Mouse (Mus musculus) hindbrain, postnatal 0 days (tissue): ENCODE measurements around the gene Trpc7. TPM values are rescaled to one million over a fixed set of nuclear protein-coding genes. Genes with fewer than 3 reads are reported as not detected.
A peak's percentile ranks its signal among the peaks of the same experiment; 100 is the strongest.

Source experiments
- ATAC-seq: fragments of 200-750 bp; cut with Nextera tagmentation; 2 replicates; pipeline ENCODE4 v1.8.0; 2017; ENCODE audit warnings: mild to moderate bottlenecking, moderate TSS enrichment, moderate library complexity
- DNase-seq: peaks from one replicate; pipeline ENCODE4 v3.0.0-alpha.2; 2015; ENCODE audit warnings: low spot score
- H3K27ac ChIP-seq: fragments of 300-500 bp; sonication (generic); 2 replicates; pipeline ENCODE4 v1.5.1; 2014; ENCODE audit warnings: mild to moderate bottlenecking
- H3K27me3 ChIP-seq: fragments of 300-500 bp; sonication (generic); 2 replicates; pipeline ENCODE4 v1.6.1; 2014; ENCODE audit warnings: low read length, mixed read lengths; ENCODE audit not compliant: insufficient read depth
- H3K36me3 ChIP-seq: fragments of 300-500 bp; sonication (generic); 2 replicates; pipeline ENCODE4 v1.6.1; 2014; ENCODE audit warnings: low read length, mixed read lengths; ENCODE audit not compliant: insufficient read depth
- H3K4me1 ChIP-seq: fragments of 300-500 bp; sonication (generic); 2 replicates; pipeline ENCODE4 v1.6.1; 2014; ENCODE audit warnings: antibody characterized with exemption, low read length, mixed read lengths; ENCODE audit not compliant: insufficient read depth
- H3K4me2 ChIP-seq: fragments of 300-500 bp; sonication (generic); 2 replicates; pipeline ENCODE4 v1.6.1; 2014; ENCODE audit warnings: low read depth, mild to moderate bottlenecking, low read length, moderate library complexity, mixed read lengths
- H3K4me3 ChIP-seq: fragments of 300-500 bp; sonication (generic); 2 replicates; pipeline ENCODE4 v1.5.1; 2014; ENCODE audit warnings: low read length
- H3K9ac ChIP-seq: fragments of 300-500 bp; sonication (generic); replicated peaks from 2 replicates; pipeline ENCODE4 v1.6.1; 2014; ENCODE audit warnings: mild to moderate bottlenecking, low read length, moderate library complexity, mixed read lengths
- H3K9me3 ChIP-seq: fragments of 300-500 bp; sonication (generic); 2 replicates; pipeline ENCODE4 v1.6.1; 2016; ENCODE audit warnings: low read length, mixed read lengths
- CTCF ChIP-seq: IDR thresholded peaks from 2 replicates; pipeline ENCODE4 v1.5.1; 2016; ENCODE audit warnings: antibody characterized with exemption, control low read depth, low read depth
- WGBS: fragments of 180-500 bp; shearing (Covaris S2); extraction: QIAGEN DNeasy Blood & Tissue Kit; methylation state at CpG from one replicate; pipeline ENCODE4 v1.1.7; 2014; 5-methylcytosine and 5-hydroxymethylcytosine counted together
- polyA plus RNA-seq: library from polyadenylated mRNA; unstranded; fragments of >200 nt; fragmentation: Nextera tagmentation; extraction: Ambion mirVana; gene quantifications from 2 replicates; pipeline ENCODE4 v1.2.1, GENCODE M21; 2015
- total RNA-seq: library from RNA; depleted of rRNA; stranded (reverse); fragments of >200 nt; gene quantifications from 2 replicates; pipeline ENCODE4 v1.2.3, GENCODE M21; 2014

Trpc7 gene
- total and polyA plus RNA-seq, 2 experiments from 2014 or later, result 3.3 to 9.6 TPM

GRCm38 (mm10) chr13:56752474-56753191 is 143.2 kb downstream of the Trpc7 start:
- peak; percentile 34 for DNase-seq
- Histone ChIP-seq H3K27ac (no peak overlapping the region), H3K36me3 (no peaks in the 10 kb centered on the region), H3K9me3 (no peaks in the 10 kb centered on the region), H3K9ac (peak overlapping the region; percentile 46), H3K4me3 (peak overlapping the region; percentile 48), H3K4me2 (peak overlapping the region; percentile 89), H3K27me3 (peaks cover 27% of the 10 kb centered on the region), H3K4me1 (peaks cover 10% of the 10 kb centered on the region; the same call in 1 of the 2 replicates)
- under 1% methylated on average over 35 of the region's 41 CpGs for WGBS
- TF ChIP-seq CTCF, result no peak
- ATAC-seq, result no peak

- ATAC-seq, result no peak
- H3K27ac ChIP-seq, result no peak overlapping the region
- no peak for TF ChIP-seq CTCF
- no peak for DNase-seq
- no peaks in the 10 kb centered on the region for H3K9me3 ChIP-seq
- no peak overlapping the region for H3K9ac ChIP-seq
- peaks cover 27% of the 10 kb centered on the region for H3K27me3 ChIP-seq
- H3K4me3 ChIP-seq, result 0 out of 2 replicates have a peak overlapping the region, but pooled peaks have one; percentile 48
- 28% methylated on average over 5 of the region's 5 CpGs for WGBS
- peaks cover 10% of the 10 kb centered on the region; the same call in 1 of the 2 replicates for H3K4me1 ChIP-seq
- H3K36me3 ChIP-seq, result no peaks in the 10 kb centered on the region
- peak overlapping the region; percentile 89; the same call in 1 of the 2 replicates for H3K4me2 ChIP-seq
These were observed 144.0 kb downstream of the Trpc7 start for GRCm38 (mm10) chr13:56751774-56752173.

- Histone ChIP-seq H3K4me3 (no peak overlapping the region), H3K9ac (no peak overlapping the region), H3K4me1 (peaks cover 10% of the 10 kb centered on the region; the same call in 1 of the 2 replicates), H3K4me2 (no peak overlapping the region), H3K9me3 (no peaks in the 10 kb centered on the region), H3K27ac (no peak overlapping the region), H3K27me3 (peaks cover 27% of the 10 kb centered on the region), H3K36me3 (no peaks in the 10 kb centered on the region)
- 87% methylated on average over 7 of the region's 7 CpGs for WGBS
- no peak for DNase-seq
- TF ChIP-seq CTCF, result no peak
- ATAC-seq, result no peak
These were observed 146.4 kb downstream of the Trpc7 start for GRCm38 (mm10) chr13:56749377-56749776.

GRCm38 (mm10) chr13:56747554-56747953 is 148.2 kb downstream of the Trpc7 start:
- Histone ChIP-seq H3K27ac (no peak overlapping the region), H3K9ac (no peak overlapping the region), H3K9me3 (no peaks in the 10 kb centered on the region), H3K4me1 (0 out of 2 replicates have a peak, but pooled peaks cover under 1% of the 10 kb centered on the region), H3K36me3 (no peaks in the 10 kb centered on the region), H3K4me3 (no peak overlapping the region), H3K4me2 (no peak overlapping the region), H3K27me3 (peaks cover 15% of the 10 kb centered on the region)
- no peak for ATAC-seq
- WGBS, result 84% methylated on average over 8 of the region's 8 CpGs
- DNase-seq, result no peak
- no peak for TF ChIP-seq CTCF

- H3K4me3 ChIP-seq, result no peak overlapping the region
- no peaks in the 10 kb centered on the region for H3K4me1 ChIP-seq
- H3K27ac ChIP-seq, result no peak overlapping the region
- H3K27me3 ChIP-seq, result peaks cover 12% of the 10 kb centered on the region
- DNase-seq (no peak), ATAC-seq (no peak)
- TF ChIP-seq CTCF, result no peak
- H3K36me3 ChIP-seq, result no peaks in the 10 kb centered on the region
- H3K9me3 ChIP-seq, result no peaks in the 10 kb centered on the region
- WGBS, result 81% methylated on average over 10 of the region's 10 CpGs
- H3K9ac ChIP-seq, result no peak overlapping the region
- no peak overlapping the region for H3K4me2 ChIP-seq
These were observed 148.9 kb downstream of the Trpc7 start for GRCm38 (mm10) chr13:56746739-56747532.

GRCm38 (mm10) chr13:56742325-56742901 is 153.4 kb downstream of the Trpc7 start:
- no peaks in the 10 kb centered on the region for H3K4me1 ChIP-seq
- no peaks in the 10 kb centered on the region for H3K9me3 ChIP-seq
- no peaks in the 10 kb centered on the region for H3K27me3 ChIP-seq
- H3K4me3 ChIP-seq, result no peak overlapping the region
- H3K36me3 ChIP-seq, result peaks cover 22% of the 10 kb centered on the region; the same call in 1 of the 2 replicates
- H3K27ac ChIP-seq, result no peak overlapping the region
- no peak overlapping the region for H3K4me2 ChIP-seq
- no peak for TF ChIP-seq CTCF
- 56% methylated on average over 6 of the region's 6 CpGs for WGBS
- ATAC-seq, result no peak
- no peak overlapping the region for H3K9ac ChIP-seq
- peak; percentile 14 for DNase-seq
